ENCODE assay signal across 25 mouse cellular contexts in the genomic region with DNA sequence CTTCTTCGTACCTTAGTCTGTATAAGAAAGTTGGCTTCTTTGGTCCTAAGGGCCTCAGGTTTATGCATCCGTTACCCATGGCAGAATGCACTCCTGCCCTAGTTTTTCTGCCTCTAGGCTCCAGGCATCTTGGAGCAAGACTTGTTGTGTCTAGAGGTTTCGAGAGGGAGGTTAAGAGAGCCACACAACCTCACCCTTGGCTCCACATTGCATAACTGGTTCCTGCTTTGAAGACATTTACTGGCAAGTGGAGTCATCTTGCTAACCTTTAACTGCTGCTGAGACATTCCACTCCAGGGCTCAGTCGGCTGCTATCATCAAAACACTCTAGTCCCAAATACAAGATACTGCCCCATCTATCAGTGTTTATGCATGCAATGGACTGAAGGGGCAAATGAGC.
DNase-seq lines count a peak whose midpoint lies in the region; ATAC-seq and TF ChIP-seq lines count a peak whose summit lies in the region.
"Had no signal": no experiment of that assay in that cellular context is flagged by ENCODE, and none has a peak within 500 bp of the region (broad histone marks: within the 10 kb centered on the region; RNA-seq: fewer than 3 reads in every experiment).

No protein-coding gene starts in this region.

- H3K4me3 ChIP-seq in kidney, adult 2 months (ENCODE audit: insufficient read depth, low read depth, low read length): no peak overlapping the region
- H3K4me3 ChIP-seq: embryonic facial prominence, embryonic 10.5 days; forebrain, embryonic 15.5 days; heart, embryonic 15.5 days; hindbrain, embryonic 15.5 days; intestine, embryonic 15.5 days; layer of hippocampus, adult 2 months; limb, embryonic 13.5 days; liver, embryonic 12.5 days; midbrain, embryonic 12.5 days; neural tube, embryonic 12.5 days had no signal

- no peaks in the 10 kb centered on the region for H3K4me1 ChIP-seq in kidney, adult 2 months (ENCODE audit: control insufficient read depth, insufficient read depth, low read length)
- H3K4me1 ChIP-seq: forebrain, embryonic 15.5 days; hindbrain, embryonic 15.5 days; intestine, embryonic 15.5 days; liver, embryonic 12.5 days; midbrain, embryonic 12.5 days; neural tube, embryonic 12.5 days had no signal

- no peaks in the 10 kb centered on the region for H3K36me3 ChIP-seq in kidney, adult 2 months (ENCODE audit: control insufficient read depth, insufficient read depth, low read length)
- H3K36me3 ChIP-seq: embryonic facial prominence, embryonic 10.5 days; forebrain, embryonic 15.5 days; heart, embryonic 15.5 days; hindbrain, embryonic 15.5 days; intestine, embryonic 15.5 days; limb, embryonic 13.5 days; liver, embryonic 12.5 days; midbrain, embryonic 12.5 days; neural tube, embryonic 12.5 days had no signal

- TF ChIP-seq POLR2A in kidney, adult 2 months (IDR thresholded peaks at IDR 0.05; ENCODE audit: low read depth, low read length): no peak

- no peak for TF ChIP-seq CTCF in kidney, adult 2 months (conservative IDR thresholded peaks at IDR 0.05; ENCODE audit: insufficient read depth, insufficient read length, low read depth, low read length)

- WGBS in kidney, adult 2 months: 68% methylated on average over 4 of the region's 4 CpGs

- peak; percentile 21 for DNase-seq in kidney, adult 2 months
- no peak for DNase-seq in kidney, postnatal 25 days
- DNase-seq in 416B (ENCODE audit: low read depth) (peak; percentile 67), adipocyte (ENCODE audit: low spot score) (peak; percentile 64)
- DNase-seq in left cerebral cortex, postnatal 36 days (ENCODE audit: low spot score in 2 of 2): no peak
- no peak for DNase-seq in spleen, adult 12 weeks (ENCODE audit: low spot score)
- DNase-seq: B cell, adult 2 months; cerebellum, adult 11 months; cerebellum, postnatal 10 days; gastrocnemius, postnatal 25 days; heart, postnatal 36 days; kidney, adult 9 months; kidney, postnatal 14 days; spleen, adult 18-20 months had no signal

- no peak overlapping the region for H3K27ac ChIP-seq in kidney, adult 2 months (ENCODE audit: insufficient read depth, low read depth, low read length)
- H3K27ac ChIP-seq: embryonic facial prominence, embryonic 10.5 days; forebrain, embryonic 15.5 days; heart, embryonic 15.5 days; hindbrain, embryonic 15.5 days; intestine, embryonic 15.5 days; layer of hippocampus, adult 2 months; limb, embryonic 13.5 days; liver, embryonic 12.5 days; midbrain, embryonic 12.5 days; neural tube, embryonic 12.5 days had no signal

- peak; percentile 53; the same call in 1 of the 2 replicates for ATAC-seq in monocyte, adult 5-6 weeks (replicated peaks; ENCODE audit: insufficient number of reproducible peaks, low FRiP score, low TSS enrichment, poor library complexity, severe bottlenecking)
- ATAC-seq: forebrain, embryonic 15.5 days; intestine, embryonic 15.5 days; liver, embryonic 12.5 days had no signal

- H3K27me3 ChIP-seq in kidney, adult 2 months (replicated peaks; ENCODE audit: control insufficient read depth, insufficient read depth, low read length): no peaks in the 10 kb centered on the region
- H3K27me3 ChIP-seq: forebrain, embryonic 15.5 days; heart, embryonic 15.5 days; hindbrain, embryonic 15.5 days; intestine, embryonic 15.5 days; limb, embryonic 13.5 days; liver, embryonic 12.5 days; midbrain, embryonic 12.5 days; neural tube, embryonic 12.5 days had no signal

- intact Hi-C loops in left cerebral cortex, postnatal 36 days (cut with DNase I): no loop called here

Comparison
In these comparisons a context has a peak if more than half of its experiments do, and no peak if none do; other contexts are left out.
1. DNase-seq: peak in kidney, adult 2 months (single experiment), 416B (single experiment) and adipocyte (single experiment); none in kidney, postnatal 25 days (0 of 2), left cerebral cortex, postnatal 36 days (0 of 2) and spleen, adult 12 weeks (single experiment).